Mouse (Mus musculus) heart, postnatal 14 days (tissue): ENCODE results near the gene Acat2. TPM values are rescaled to one million over a fixed set of nuclear protein-coding genes. Genes with fewer than 3 reads are reported as not detected.
"Not testable (repeated sequence)": the region's sequence is repeated elsewhere in the genome, so short reads cannot be mapped to it uniquely, and the experiment has no call there.

Experiments used
- DNase-seq, 2 experiments: peaks; one replicate each; pipeline ENCODE4 v3.0.0; 2021 to 2022
- intact Hi-C: fragments of 180-260 bp; cut with DNase I; formaldehyde crosslinking; loops from one replicate; pipeline ENCODE4 v1.15.1; 2025
- long read RNA-seq, 2 experiments: library from polyadenylated mRNA; stranded (forward); transcript quantifications; one replicate each; pipeline ENCODE4 v2.0.0; 2021
- total RNA-seq, 2 experiments: library from RNA; stranded (reverse); gene quantifications; 2 replicates each; pipeline ENCODE4 v1.2.3; 2021

Gene Acat2
- total RNA-seq, result 1 to 10 TPM; 8.2 to 9.6 TPM
- long read RNA-seq, experiment 1, transcript Acat2-201 (9 exons, 2,250 nt), result major isoform, 13 of 15 reads
- long read RNA-seq, experiment 1, partial matches to known transcripts, result 0 of 15 reads
- long read RNA-seq, experiment 1, other reads (novel, unspliced or antisense), result 0 of 15 reads
- long read RNA-seq, experiment 2, transcript Acat2-201 (9 exons, 2,250 nt), result major isoform, 17 of 20 reads
- long read RNA-seq, experiment 2, partial matches to known transcripts, result 2 of 20 reads
- long read RNA-seq, experiment 2, other reads (novel, unspliced or antisense), result 0 of 20 reads

DNA sequence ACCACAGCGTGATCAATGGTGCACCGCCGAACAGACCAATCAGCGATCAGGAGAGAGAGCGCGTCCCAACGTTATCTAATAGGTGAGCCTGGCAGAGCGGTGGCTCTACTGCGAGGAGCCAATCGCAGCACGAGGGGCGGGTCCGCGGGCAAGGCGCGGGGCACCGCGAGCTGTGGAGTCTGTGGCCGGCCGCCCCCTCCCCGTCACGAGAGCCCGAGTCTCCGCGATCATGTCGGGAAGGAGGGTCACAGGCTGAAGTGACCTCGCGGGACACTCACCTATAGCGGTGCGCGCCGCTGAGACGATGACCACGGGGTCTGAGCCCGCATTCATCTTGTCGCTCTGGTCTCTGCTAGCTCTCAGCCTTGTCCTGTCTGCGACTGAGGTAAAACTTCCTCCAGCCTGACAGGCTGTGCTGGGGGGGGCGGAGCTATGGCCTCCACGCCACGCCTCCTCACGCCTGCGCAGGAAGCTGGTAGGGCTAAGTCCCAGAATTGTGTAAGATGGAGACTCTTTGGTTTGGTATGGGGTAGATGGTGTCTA lies at the start of gene Acat2:
Gene Acat2 (minus strand): TSS at position 417 of the 543 bp plus-strand sequence.
- intact Hi-C loops, result no loop called here
- DNase-seq, result peak; percentile 90 to 94

- DNase-seq, result peak in 1 of 2 experiments; percentile 29
- intact Hi-C loops, result no loop called here
Observed at GRCm38 (mm10) chr17:13009887-13010286, 49.3 kb upstream of the Acat2 start.

- intact Hi-C loops, result no loop called here
- peak; percentile 14 to 25 for DNase-seq
Observed at GRCm38 (mm10) chr17:13008528-13008927, 48.0 kb upstream of the Acat2 start.

- intact Hi-C loops, result no loop called here
- DNase-seq, result peak; percentile 100
Observed at GRCm38 (mm10) chr17:13007730-13008425, 47.3 kb upstream of the Acat2 start.

- intact Hi-C loops, result no loop called here
- DNase-seq, result no peak
Observed at GRCm38 (mm10) chr17:13006984-13007383, 46.4 kb upstream of the Acat2 start.

GRCm38 (mm10) chr17:13006546-13006945 lies 46.0 kb upstream of the Acat2 start, which contains the start of gene Sod2:
Gene Sod2, plus strand, starts transcription at chr17:13006846.
- DNase-seq, intact Hi-C loops: not testable (repeated sequence)

DNA sequence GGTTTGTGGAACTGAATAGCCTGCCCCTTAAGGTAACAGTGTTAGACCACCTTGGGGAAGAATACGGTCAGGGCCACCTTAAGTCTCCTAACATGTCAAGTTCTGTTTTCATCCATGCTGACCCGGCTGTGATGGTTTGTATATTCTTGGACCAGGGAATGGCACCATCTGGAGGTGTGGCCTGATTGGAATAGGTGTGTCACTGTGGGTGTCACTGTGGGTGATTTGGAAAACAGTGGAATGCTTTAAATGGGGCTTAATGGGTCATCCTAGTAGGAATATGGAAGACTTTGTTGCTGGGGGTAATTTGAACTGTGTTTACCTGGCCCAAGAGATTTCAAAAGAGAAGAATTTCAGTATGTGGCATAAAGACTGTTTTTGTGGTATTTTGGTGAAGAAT lies 43.9 kb upstream of the Acat2 start:
- intact Hi-C loops, DNase-seq: not testable (repeated sequence)

DNA sequence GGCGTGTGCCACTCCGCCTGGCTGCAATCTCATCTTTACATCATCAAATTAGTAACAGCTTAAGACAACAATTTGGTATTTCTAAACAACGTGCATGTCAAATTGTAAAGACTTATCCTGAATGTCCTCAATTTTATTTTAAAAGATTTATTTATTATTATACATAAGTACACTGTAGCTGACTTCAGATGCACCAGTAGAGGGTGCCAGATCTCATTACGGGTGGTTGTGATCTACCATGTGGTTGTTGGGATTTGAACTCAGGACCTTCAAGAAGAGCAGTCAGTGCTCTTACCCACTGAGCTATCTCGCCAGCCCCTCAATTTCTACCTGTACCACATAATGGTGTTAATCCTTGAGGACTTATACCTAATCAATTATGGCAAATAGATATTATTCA lies 41.7 kb upstream of the Acat2 start:
- DNase-seq, intact Hi-C loops: not testable (repeated sequence)

DNA sequence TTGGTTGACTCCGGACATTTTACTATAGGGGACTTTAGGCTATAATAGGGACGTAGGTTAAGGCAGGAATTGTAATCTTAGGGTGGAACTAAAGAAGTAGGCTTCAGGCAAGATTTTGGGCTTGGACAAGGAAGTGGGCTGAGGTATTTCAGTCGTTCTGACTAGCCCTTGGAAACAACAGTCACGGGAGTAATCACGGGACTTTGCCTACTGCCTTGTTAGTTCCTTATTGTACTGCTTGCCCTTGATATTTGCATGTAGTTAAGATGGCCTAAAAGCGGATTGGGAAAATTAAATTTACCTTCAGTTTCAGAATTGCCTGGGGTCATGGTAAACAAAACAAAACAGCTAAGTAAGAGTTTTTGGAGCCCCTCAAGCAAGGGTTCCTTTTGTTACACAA lies 38.5 kb upstream of the Acat2 start:
- intact Hi-C loops, result loop anchor here (5.0 kb wide), 1 partner anchor 582 kb away; no protein-coding TSS in a partner anchor

DNA sequence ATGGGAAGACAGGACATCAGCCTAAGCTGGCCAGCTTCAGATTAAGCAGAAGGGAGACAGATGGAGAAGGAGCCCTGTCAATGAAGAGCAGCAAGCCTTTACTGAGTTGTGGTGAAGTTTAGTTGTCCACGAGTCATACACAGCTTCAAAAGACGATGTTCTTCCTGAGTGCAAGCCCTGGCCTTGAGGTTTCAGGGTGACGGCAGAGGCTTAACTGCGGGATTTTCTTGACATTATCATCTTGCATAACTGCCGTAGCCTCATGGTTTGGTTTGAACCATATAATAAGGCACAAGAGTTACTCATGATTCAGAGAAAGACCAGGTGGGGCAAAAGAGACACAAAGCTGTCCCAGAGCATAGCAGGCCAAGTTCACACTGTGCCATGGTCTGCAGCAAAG lies 37.3 kb upstream of the Acat2 start:
- intact Hi-C loops, result loop anchor here (5.0 kb wide), 1 partner anchor 581 kb away; no protein-coding TSS in a partner anchor
- no peak for DNase-seq

More for the DNA sequence above, 38.5 kb upstream of the Acat2 start:
- DNase-seq, result no peak

GRCm38 (mm10) chr17:12996345-12996744 lies 35.8 kb upstream of the Acat2 start:
- intact Hi-C loops, result loop anchor here (1.0 to 5.0 kb wide), 2 partner anchors 116 to 579 kb away; no protein-coding TSS in a partner anchor
- DNase-seq, result peak; percentile 50 to 63

DNA sequence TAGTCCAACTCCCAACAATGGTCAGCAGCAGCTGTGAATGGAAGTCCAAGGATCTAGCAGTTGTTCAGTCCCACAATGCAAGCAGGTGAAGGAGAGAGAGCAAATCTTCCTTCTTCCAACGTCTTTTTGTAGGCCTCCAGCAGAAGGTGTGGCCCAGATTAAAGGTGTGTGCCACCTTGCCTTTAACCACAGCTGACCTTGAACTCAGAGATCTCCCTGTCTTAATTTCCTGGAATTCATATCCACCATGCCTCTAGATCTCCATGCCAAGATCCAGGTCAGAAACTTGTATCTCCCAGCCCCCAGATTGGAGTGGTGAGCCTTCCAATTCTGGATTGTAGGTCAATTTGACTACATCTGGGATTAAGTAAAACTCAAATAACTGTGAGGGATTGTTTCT lies 33.5 kb upstream of the Acat2 start, which contains the start of gene Wtap:
Gene Wtap (minus strand): TSS at position 101 of the 400 bp plus-strand sequence.
- intact Hi-C loops, result no loop called here
- DNase-seq, result no peak

DNA sequence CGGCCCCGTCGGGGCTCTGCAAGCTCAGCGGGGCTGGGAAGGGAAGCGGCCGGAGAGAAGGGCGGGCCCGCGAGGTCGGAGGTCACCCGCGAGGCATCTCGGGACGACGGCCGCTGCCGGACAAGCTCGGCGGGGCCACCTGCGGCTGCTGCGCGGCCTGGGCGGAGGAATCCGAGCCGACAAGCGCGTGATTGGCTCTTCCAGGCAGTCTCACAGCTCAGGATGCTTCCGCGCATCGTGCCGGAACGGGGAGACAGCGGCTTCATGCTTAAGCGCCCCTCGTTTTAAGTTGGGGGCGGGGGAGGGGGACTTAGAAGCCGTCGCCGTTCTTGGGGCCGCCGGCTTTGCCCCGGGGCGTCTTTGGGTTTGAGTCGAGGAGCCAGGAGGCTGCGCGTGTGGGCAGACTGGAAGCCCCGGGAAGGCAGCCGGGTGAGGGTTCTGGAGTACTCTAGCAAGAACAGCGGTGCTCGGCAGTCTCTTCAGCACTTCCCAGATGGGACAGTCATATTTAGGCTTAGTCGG lies 32.0 kb upstream of the Acat2 start:
- DNase-seq, result peak; percentile 95 to 97
- intact Hi-C loops, result loop anchor here (2.0 kb wide), 1 partner anchor 76 kb away; the partner anchor contains the start of gene Mrpl18

GRCm38 (mm10) chr17:12991635-12992358 lies 31.2 kb upstream of the Acat2 start:
- intact Hi-C loops, result loop anchor here (2.0 kb wide), 1 partner anchor 75 kb away; the partner anchor contains the start of gene Mrpl18
- peak; percentile 92 to 93 for DNase-seq

GRCm38 (mm10) chr17:12991194-12991634 lies 30.7 kb upstream of the Acat2 start:
- intact Hi-C loops, result no loop called here
- DNase-seq, result peak in 1 of 2 experiments; percentile 29

DNA sequence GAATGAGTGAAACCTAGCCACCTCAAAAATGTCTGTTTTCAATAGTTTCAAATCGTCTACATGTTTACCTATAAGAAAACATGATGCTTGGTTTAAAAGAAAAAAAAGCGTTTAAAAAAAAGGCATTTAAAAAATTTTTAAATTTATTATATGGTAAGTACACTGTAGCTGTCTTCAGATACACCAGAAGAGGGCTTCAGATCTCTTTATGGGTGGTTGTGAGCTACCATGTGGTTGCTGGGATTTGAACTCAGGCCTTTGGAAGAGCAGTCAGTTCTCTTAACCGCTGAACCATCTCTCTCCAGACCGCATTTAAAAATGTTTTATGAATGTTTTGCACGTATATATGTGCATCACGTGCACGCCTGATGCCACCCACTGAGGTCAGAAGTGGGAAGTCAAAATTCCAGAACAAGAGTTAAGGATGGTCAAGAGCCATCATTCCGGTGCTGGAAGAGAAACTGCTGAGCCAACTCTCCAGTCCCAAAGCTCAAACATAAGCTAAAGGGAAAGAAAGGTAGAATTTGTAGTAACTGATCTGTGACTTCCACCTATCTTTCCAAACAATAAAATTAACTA lies 30.1 kb upstream of the Acat2 start:
- DNase-seq, result no peak
- intact Hi-C loops, result no loop called here

DNA sequence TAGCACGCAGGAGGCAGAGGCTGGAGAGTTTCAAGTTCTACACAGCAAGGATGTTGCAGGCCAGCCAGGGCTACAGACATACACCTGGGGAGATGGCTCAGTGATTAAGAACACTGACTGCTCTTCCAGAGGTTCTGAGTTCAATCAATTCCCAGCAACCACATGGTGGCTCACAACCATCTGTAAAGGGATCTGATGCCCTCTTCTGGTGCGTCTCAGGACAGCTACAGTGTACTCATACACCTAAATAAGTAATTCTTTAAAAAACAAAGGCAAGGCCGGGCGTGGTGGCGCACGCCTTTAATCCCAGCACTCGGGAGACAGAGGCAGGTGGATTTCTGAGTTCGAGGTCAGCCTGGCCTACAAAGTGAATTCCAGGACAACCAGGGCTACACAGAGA lies 27.5 kb upstream of the Acat2 start:
- DNase-seq, intact Hi-C loops: not testable (repeated sequence)

DNA sequence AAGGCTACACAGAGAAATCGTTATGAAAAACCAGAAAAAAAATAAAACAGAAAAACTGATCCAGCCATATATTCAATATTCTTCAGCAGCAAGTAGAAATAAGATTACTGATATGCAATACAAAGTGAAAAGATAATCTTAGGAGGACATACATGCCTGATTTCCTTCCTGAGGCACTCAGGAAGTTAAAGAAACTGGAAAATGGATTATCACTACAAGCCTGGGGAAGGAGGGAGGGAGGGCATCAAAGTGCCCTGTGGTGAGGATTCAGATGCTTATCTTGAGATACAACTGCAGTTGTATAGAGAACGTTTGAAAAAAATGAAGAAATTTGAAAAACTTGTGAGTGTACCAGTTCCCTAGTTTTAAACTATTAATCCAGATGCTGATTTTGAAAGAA lies 23.4 kb upstream of the Acat2 start:
- intact Hi-C loops, result no loop called here
- no peak for DNase-seq

DNA sequence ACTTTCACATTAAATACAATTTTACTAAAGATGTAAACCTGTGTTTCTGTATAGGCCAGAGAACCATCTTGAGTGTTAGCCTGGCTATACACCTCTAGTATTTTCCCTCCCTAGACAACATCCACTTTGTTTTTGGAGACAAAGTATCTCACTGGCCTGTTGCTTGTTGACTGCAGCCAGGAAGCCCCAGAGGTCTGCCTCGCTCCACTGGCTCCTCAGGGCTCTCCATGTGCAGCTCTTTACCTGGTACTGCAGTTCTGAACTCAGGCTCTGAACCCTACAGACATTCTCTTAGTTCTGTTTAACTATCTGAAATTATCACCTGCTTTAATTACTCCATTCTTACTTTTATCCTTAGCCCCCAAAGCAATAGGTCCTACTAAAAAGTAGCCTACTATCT lies 18.0 kb upstream of the Acat2 start:
- no peak for DNase-seq
- intact Hi-C loops, result no loop called here

DNA sequence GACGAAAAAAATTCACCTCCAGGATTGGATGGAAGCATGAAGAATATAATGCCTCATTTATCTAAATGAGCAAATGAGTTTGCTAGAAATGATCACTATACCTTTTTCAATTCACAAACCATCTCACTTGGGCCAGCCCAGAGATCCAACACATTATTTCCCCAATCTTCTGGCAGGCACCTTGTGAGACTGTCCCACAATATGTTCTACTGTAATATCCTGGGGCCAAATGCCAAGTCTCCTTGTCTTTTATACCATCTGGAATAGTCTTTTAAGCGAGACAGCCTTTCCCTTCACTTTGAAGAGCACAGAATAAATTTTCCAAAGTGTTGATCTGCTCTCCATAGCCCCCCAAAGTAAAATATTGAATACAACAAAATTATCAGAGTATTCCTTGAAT lies 13.3 kb upstream of the Acat2 start:
- DNase-seq, result no peak
- intact Hi-C loops, result no loop called here
